Mouse (Mus musculus) heart, postnatal 25 days (tissue): ENCODE data around the gene Vcan. TPM values are rescaled to one million over a fixed set of nuclear protein-coding genes. Genes with fewer than 3 reads are reported as not detected.

Experiments
- DNase-seq: peaks from one replicate; pipeline ENCODE4 v3.0.0; 2022; ENCODE audit warnings: low spot score
- intact Hi-C: fragments of 180-260 bp; cut with DNase I; formaldehyde crosslinking; loops from one replicate; pipeline ENCODE4 v1.15.1; 2025
- total RNA-seq, 2 experiments: library from RNA; stranded (reverse); gene quantifications; 2 replicates each; pipeline ENCODE4 v1.2.3; 2021

The Vcan gene
- total RNA-seq, 2 experiments from 2014 or later = 11.4 to 11.7 TPM

GRCm38 (mm10) chr13:89738275-89738674, 4.0 kb downstream of the Vcan start:
- DNase-seq = no peak
- intact Hi-C loops = no loop called here

- intact Hi-C loops = no loop called here
- no peak for DNase-seq
Measured at GRCm38 (mm10) chr13:89735111-89735510, 7.2 kb downstream of the Vcan start.

- no peak for DNase-seq
- intact Hi-C loops = no loop called here
Measured at GRCm38 (mm10) chr13:89726492-89726891, 15.8 kb downstream of the Vcan start.

GRCm38 (mm10) chr13:89720497-89720896, 21.8 kb downstream of the Vcan start:
- no peak for DNase-seq
- intact Hi-C loops = no loop called here

- DNase-seq = no peak
- intact Hi-C loops = no loop called here
Measured at GRCm38 (mm10) chr13:89709497-89710201, 32.7 kb downstream of the Vcan start.

GRCm38 (mm10) chr13:89708151-89708927, 34.0 kb downstream of the Vcan start:
- intact Hi-C loops = no loop called here
- no peak for DNase-seq

GRCm38 (mm10) chr13:89702395-89702794, 39.9 kb downstream of the Vcan start:
- intact Hi-C loops = no loop called here
- no peak for DNase-seq

GRCm38 (mm10) chr13:89699998-89700555, 42.2 kb downstream of the Vcan start:
- intact Hi-C loops = no loop called here
- DNase-seq = no peak

GRCm38 (mm10) chr13:89692597-89692996, 49.7 kb downstream of the Vcan start:
- intact Hi-C loops = no loop called here
- no peak for DNase-seq

GRCm38 (mm10) chr13:89683490-89683889, 58.8 kb downstream of the Vcan start:
- intact Hi-C loops = no loop called here
- no peak for DNase-seq

GRCm38 (mm10) chr13:89682254-89682653, 60.1 kb downstream of the Vcan start:
- intact Hi-C loops = no loop called here
- no peak for DNase-seq

GRCm38 (mm10) chr13:89679756-89680155, 62.6 kb downstream of the Vcan start:
- intact Hi-C loops = no loop called here
- DNase-seq = no peak

GRCm38 (mm10) chr13:89670505-89670904, 71.8 kb downstream of the Vcan start:
- intact Hi-C loops = no loop called here

GRCm38 (mm10) chr13:89668981-89669880, 73.1 kb downstream of the Vcan start:
- no peak for DNase-seq
- intact Hi-C loops = loop anchor here (1.0 to 2.0 kb wide), 2 partner anchors 1172 to 1220 kb away; no protein-coding TSS in a partner anchor

More at GRCm38 (mm10) chr13:89670505-89670904, 71.8 kb downstream of the Vcan start:
- no peak for DNase-seq

- DNase-seq = no peak
- intact Hi-C loops = loop anchor here (1.0 to 2.0 kb wide), 2 partner anchors 1173 to 1221 kb away; no protein-coding TSS in a partner anchor
Measured at GRCm38 (mm10) chr13:89668069-89668468, 74.2 kb downstream of the Vcan start.

- intact Hi-C loops = no loop called here
- DNase-seq = no peak
Measured at GRCm38 (mm10) chr13:89661688-89662087, 80.6 kb downstream of the Vcan start.

- no peak for DNase-seq
- intact Hi-C loops = no loop called here
Measured at GRCm38 (mm10) chr13:89657046-89657445, 85.3 kb downstream of the Vcan start.

- intact Hi-C loops = no loop called here
- DNase-seq = no peak
Measured at GRCm38 (mm10) chr13:89653279-89653678, 89.0 kb downstream of the Vcan start.

GRCm38 (mm10) chr13:89652773-89653172, 89.5 kb downstream of the Vcan start:
- intact Hi-C loops = no loop called here
- DNase-seq = no peak

GRCm38 (mm10) chr13:89645589-89645988, 96.7 kb downstream of the Vcan start:
- intact Hi-C loops = no loop called here

More at GRCm38 (mm10) chr13:89645589-89645988, 96.7 kb downstream of the Vcan start:
- DNase-seq = no peak
